Mouse (Mus musculus): ENCODE results near the gene Rab11fip4. TPM values are rescaled to one million over a fixed set of nuclear protein-coding genes. Genes with fewer than 3 reads are reported as not detected.

Rab11fip4 gene
- polyA plus RNA-seq, 1 experiment from 2014 or later: 0.26 TPM

MicroRNAs encoded within 50 kb of the gene (microRNA counts, 519-probe panel; counts per million panel counts)
- microRNA mmu-miR-193: 895 counts per million, percentile 3 among the panel's probes with 10 or more counts
- microRNA mmu-miR-365: 3,408 counts per million, percentile 83 among the panel's probes with 10 or more counts

Small RNA genes lying within 50 kb of the gene (microRNA-seq; reads per million reads assigned to microRNA genes)
- 6.3 reads per million, percentile 21 among the genes with 10 or more reads in this experiment for gene Mir193a
- 2.3 reads per million, percentile 3 among the genes with 10 or more reads in this experiment for gene Mir365-2

Other genes with a start within 250 kb of the Rab11fip4 start
- 0.08 and 0.13 TPM in 2 replicates for gene Omg, start 87.1 kb upstream of the Rab11fip4 start, polyA plus RNA-seq (2015; fragmentation: Nextera tagmentation; extraction: Ambion mirVana)
- 0.42 and 2.0 TPM in 2 replicates for gene Evi2b, start 67.5 kb upstream of the Rab11fip4 start, polyA plus RNA-seq (2015; fragmentation: Nextera tagmentation; extraction: Ambion mirVana)
- 0.52 and 0.53 TPM in 2 replicates for gene Evi2, start 60.6 kb upstream of the Rab11fip4 start, polyA plus RNA-seq (2015; fragmentation: Nextera tagmentation; extraction: Ambion mirVana)
- 2.3 and 5.5 TPM in 2 replicates for gene Evi2a, start 60.6 kb upstream of the Rab11fip4 start, polyA plus RNA-seq (2015; fragmentation: Nextera tagmentation; extraction: Ambion mirVana)

All from heart, embryonic 15.5 days (tissue).